Mouse (Mus musculus) ovary, postnatal 10 days (tissue): Measurements from ENCODE around the gene Vmn1r111.
"Not testable (repeated sequence)": the region's sequence is repeated elsewhere in the genome, so short reads cannot be mapped to it uniquely, and the experiment has no call there.

Experiments used
- DNase-seq: peaks from one replicate; pipeline ENCODE4 v3.0.0; 2022; ENCODE audit warnings: low spot score

Gene Vmn1r111

GRCm38 (mm10) chr7:20703116-20703515 lies at the start of gene Vmn1r111:
Gene Vmn1r111 (minus strand): TSS chr7:20703216.
- DNase-seq, result not testable (repeated sequence)

GRCm38 (mm10) chr7:20730524-20730923 lies 27.5 kb upstream of the Vmn1r111 start, which contains the start of gene Gm10668:
Gene Gm10668 (minus strand): TSS chr7:20730624.
- DNase-seq, result not testable (repeated sequence)

DNA sequence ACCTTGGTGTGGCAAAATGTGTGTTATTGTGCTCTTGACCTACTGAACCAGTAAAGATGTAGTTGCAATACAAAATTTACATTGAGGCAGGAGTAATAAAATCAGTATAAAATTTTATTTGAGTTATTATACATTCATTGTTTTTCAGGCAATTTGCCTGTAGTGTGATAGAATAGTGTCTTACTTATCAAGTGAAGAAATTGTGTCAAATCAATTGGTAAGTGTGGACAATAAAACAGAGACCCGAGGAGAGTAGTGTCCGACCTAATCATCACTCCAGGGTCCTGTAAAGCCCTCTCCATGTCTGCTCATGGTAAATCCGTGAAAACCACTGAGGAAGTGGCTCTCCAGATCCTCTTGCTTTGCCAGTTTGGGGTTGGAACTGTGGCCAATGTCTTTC lies 34.4 kb downstream of the Vmn1r111 start, which contains the start of gene Vmn1r107:
Gene Vmn1r107 (plus strand): TSS at position 301 of the 400 bp plus-strand sequence.
- DNase-seq, result not testable (repeated sequence)
